Mouse (Mus musculus) CH12.LX (cell line): Measurements from ENCODE around the gene Gm49405. TPM values are rescaled to one million over a fixed set of nuclear protein-coding genes. Genes with fewer than 3 reads are reported as not detected.

Source experiments
- DNase-seq: peaks from one replicate; pipeline ENCODE4 v3.0.0-alpha.2; 2013; ENCODE audit errors: extremely low read depth
- H3K27ac ChIP-seq: 2 replicates; pipeline ENCODE4 v1.5.1; 2012; ENCODE audit warnings: low read depth, mild to moderate bottlenecking, control low read depth, moderate library complexity; ENCODE audit not compliant: insufficient read depth
- H3K27me3 ChIP-seq: replicated peaks from 2 replicates; pipeline ENCODE3; 2012; ENCODE audit warnings: inconsistent platforms
- H3K36me3 ChIP-seq, 2 experiments: replicated peaks in 1 of 2; 2 replicates each; pipeline versions ENCODE3 to v1.6.1; 2012; ENCODE audit warnings: inconsistent platforms in 1 of 2, low read length in 1 of 2, mild to moderate bottlenecking in 1 of 2, mixed read lengths in 1 of 2, moderate library complexity in 1 of 2; ENCODE audit not compliant: control insufficient read depth in 1 of 2, insufficient read depth in 1 of 2
- H3K4me1 ChIP-seq, 2 experiments: 2 replicates each; pipeline ENCODE4 v1.6.1; 2012; ENCODE audit warnings: inconsistent platforms in 1 of 2, moderate library complexity in 1 of 2; ENCODE audit not compliant: insufficient read depth in 2 of 2, control insufficient read depth in 1 of 2
- H3K4me2 ChIP-seq: 2 replicates; pipeline ENCODE4 v1.6.1; 2012; ENCODE audit warnings: low read depth, mild to moderate bottlenecking, control low read depth; ENCODE audit not compliant: poor library complexity, insufficient read depth, severe bottlenecking
- H3K4me3 ChIP-seq, 3 experiments: fragments of 150-350 bp in 1 of 3; sonication (generic) in 1 of 3; replicated peaks in 1 of 3; 2 replicates each; pipeline versions ENCODE3 to v1.5.1; 2011 to 2012; ENCODE audit warnings: low read depth in 2 of 3, low read length in 2 of 3, mild to moderate bottlenecking in 2 of 3, moderate library complexity in 2 of 3, control low read depth in 1 of 3, improper control_type of control experiment in 1 of 3, inconsistent platforms in 1 of 3, mixed read lengths in 1 of 3; ENCODE audit not compliant: poor library complexity in 1 of 3
- H3K79me2 ChIP-seq: replicated peaks from 2 replicates; pipeline ENCODE4 v1.6.1; 2012; ENCODE audit warnings: mild to moderate bottlenecking, moderate library complexity; ENCODE audit not compliant: control insufficient read depth, poor library complexity, insufficient read depth, severe bottlenecking; ENCODE audit errors: extremely low read depth
- H3K9ac ChIP-seq: 2 replicates; pipeline ENCODE4 v1.6.1; 2012; ENCODE audit warnings: low read depth, mild to moderate bottlenecking, control low read depth, moderate library complexity; ENCODE audit not compliant: insufficient read depth
- H3K9me3 ChIP-seq: replicated peaks from 2 replicates; pipeline ENCODE3; 2012; ENCODE audit warnings: low read length, inconsistent platforms, mixed read lengths
- CHD2 ChIP-seq: IDR thresholded peaks from 2 replicates; pipeline ENCODE4 v1.6.1; 2011; ENCODE audit warnings: low read length, improper control_type of control experiment
- E2F4 ChIP-seq: IDR thresholded peaks from 2 replicates; pipeline ENCODE4 v1.6.1; 2011; ENCODE audit warnings: low read depth, low read length, improper control_type of control experiment; ENCODE audit not compliant: insufficient replicate concordance
- ELF1 ChIP-seq: IDR thresholded peaks from 2 replicates; pipeline ENCODE4 v1.6.1; 2014; ENCODE audit warnings: low read depth, mild to moderate bottlenecking, inconsistent platforms, low read length, improper control_type of control experiment
- EP300 ChIP-seq: IDR thresholded peaks from 2 replicates; pipeline ENCODE4 v1.6.1; 2011; ENCODE audit warnings: low read length, improper control_type of control experiment
- HCFC1 ChIP-seq: IDR thresholded peaks from 2 replicates; pipeline ENCODE4 v1.6.1; 2012; ENCODE audit warnings: low read depth, mild to moderate bottlenecking, inconsistent platforms, low read length, improper control_type of control experiment
- JUN ChIP-seq: IDR thresholded peaks from 2 replicates; pipeline ENCODE4 v1.6.1; 2011; ENCODE audit warnings: low read depth, mild to moderate bottlenecking, low read length, improper control_type of control experiment, moderate library complexity; ENCODE audit not compliant: insufficient read depth
- JUND ChIP-seq: conservative IDR thresholded peaks from 2 replicates; pipeline ENCODE4 v1.6.1; 2011; ENCODE audit warnings: low read depth, low read length, improper control_type of control experiment
- MAX ChIP-seq: IDR thresholded peaks from 2 replicates; pipeline ENCODE4 v1.6.1; 2011; ENCODE audit warnings: low read length, improper control_type of control experiment
- MEF2A ChIP-seq: IDR thresholded peaks from 2 replicates; pipeline ENCODE4 v1.6.1; 2014; ENCODE audit warnings: low read depth, mild to moderate bottlenecking, inconsistent platforms, low read length, improper control_type of control experiment, borderline replicate concordance
- NELFE ChIP-seq: IDR thresholded peaks from 2 replicates; pipeline ENCODE4 v1.6.1; 2011; ENCODE audit warnings: low read depth, low read length, improper control_type of control experiment
- NRF1 ChIP-seq: IDR thresholded peaks from 2 replicates; pipeline ENCODE4 v1.6.1; 2014; ENCODE audit warnings: low read depth, mild to moderate bottlenecking, inconsistent platforms, low read length, improper control_type of control experiment, moderate library complexity
- PAX5 ChIP-seq: IDR thresholded peaks from 2 replicates; pipeline ENCODE4 v1.6.1; 2012; ENCODE audit warnings: low read length, inconsistent platforms, mixed read lengths
- POLR2A ChIP-seq: IDR thresholded peaks from 2 replicates; pipeline ENCODE4 v1.6.1; 2011; ENCODE audit warnings: low read depth, mild to moderate bottlenecking, improper control_type of control experiment, low read length
- RCOR1 ChIP-seq: conservative IDR thresholded peaks from 2 replicates; pipeline ENCODE4 v1.6.1; 2012; ENCODE audit warnings: low read depth, mild to moderate bottlenecking, inconsistent platforms, low read length, improper control_type of control experiment
- SMC3 ChIP-seq: IDR thresholded peaks from 2 replicates; pipeline ENCODE4 v1.6.1; 2011; ENCODE audit warnings: low read depth, low read length, improper control_type of control experiment
- TBP ChIP-seq: conservative IDR thresholded peaks from 2 replicates; pipeline ENCODE4 v1.6.1; 2011; ENCODE audit warnings: low read depth, low read length, improper control_type of control experiment
- TCF12 ChIP-seq: IDR thresholded peaks from 2 replicates; pipeline ENCODE4 v1.6.1; 2014; ENCODE audit warnings: low read depth, mild to moderate bottlenecking, inconsistent platforms, low read length, improper control_type of control experiment
- UBTF ChIP-seq: IDR thresholded peaks from 2 replicates; pipeline ENCODE4 v1.6.1; 2012; ENCODE audit warnings: low read depth, mild to moderate bottlenecking, inconsistent platforms, low read length, improper control_type of control experiment, moderate library complexity
- USF1 ChIP-seq: IDR thresholded peaks from 2 replicates; pipeline ENCODE4 v1.6.1; 2014; ENCODE audit warnings: low read depth, mild to moderate bottlenecking, inconsistent platforms, low read length, improper control_type of control experiment
- USF2 ChIP-seq: conservative IDR thresholded peaks from 2 replicates; pipeline ENCODE4 v1.6.1; 2011; ENCODE audit warnings: low read depth, low read length, improper control_type of control experiment
- ZC3H11A ChIP-seq: IDR thresholded peaks from 2 replicates; pipeline ENCODE4 v1.6.1; 2012; ENCODE audit warnings: low read depth, mild to moderate bottlenecking, inconsistent platforms, low read length, improper control_type of control experiment
- ZKSCAN1 ChIP-seq: IDR thresholded peaks from 2 replicates; pipeline ENCODE4 v1.6.1; 2012; ENCODE audit warnings: low read depth, inconsistent platforms, low read length, improper control_type of control experiment, borderline replicate concordance
- ZMIZ1 ChIP-seq: IDR thresholded peaks from 2 replicates; pipeline ENCODE4 v1.6.1; 2012; ENCODE audit warnings: low read depth, mild to moderate bottlenecking, inconsistent platforms, low read length, improper control_type of control experiment
- ZNF384 ChIP-seq: IDR thresholded peaks from 2 replicates; pipeline ENCODE4 v1.6.1; 2012; ENCODE audit warnings: low read depth, low read length, improper control_type of control experiment, inconsistent platforms
- dilution Hi-C: fragments of 300-500 bp; cut with MboI; formaldehyde crosslinking; loops from 2 replicates; pipeline ENCODE4 v1.14.3; 2020; ENCODE audit warnings: low sequenced_read_pairs; ENCODE audit not compliant: extremely low pct_unique_long_range_greater_than_20kb, extremely low pct_ligation_motif_present
- in situ Hi-C: fragments of 300-500 bp; cut with MboI; formaldehyde crosslinking; loops from 3 replicates; pipeline ENCODE4 v1.14.3; 2019; ENCODE audit warnings: low sequenced_read_pairs, low pct_ligation_motif_present, low pct_unique_long_range_greater_than_20kb, mixed read lengths
- polyA plus RNA-seq: library from polyadenylated mRNA; unstranded; fragments of >175 nt; gene quantifications from 2 replicates; pipeline ENCODE4 v1.2.1, GENCODE M21; 2012; ENCODE audit warnings: low read depth; ENCODE audit not compliant: insufficient read length
- total RNA-seq, 2 experiments: library from RNA; depleted of rRNA; stranded (reverse); fragments of 300-350 nt in 1 of 2; fragments of >200 nt in 1 of 2; gene quantifications; 2 replicates each; pipeline ENCODE4 v1.2.3; 2012 to 2014

Gene Gm49405
- total and polyA plus RNA-seq, 3 experiments, result 0.99 to 2.7 (median 2.0) TPM

- Histone ChIP-seq H3K79me2 (peaks cover 8% of the 10 kb centered on the region; the same call in 1 of the 2 replicates), H3K27me3 (peaks cover 2% of the 10 kb centered on the region), H3K4me1 (peaks cover 4 to 18% of the 10 kb centered on the region in 2 experiments), H3K27ac (no peak overlapping the region), H3K9me3 (no peaks in the 10 kb centered on the region), H3K4me3 (peak overlapping the region; percentile 62 to 98 (median 86)), H3K9ac (peak overlapping the region; percentile 68; the same call in 1 of the 2 replicates), H3K36me3 (peaks cover 25 to 33% of the 10 kb centered on the region in 2 experiments), H3K4me2 (peak overlapping the region; percentile 65)
- no peak for DNase-seq
- dilution Hi-C loops, result no loop called here
- TF ChIP-seq ZKSCAN1 (no peak), UBTF (no peak), EP300 (no peak), ZC3H11A (no peak), JUN (no peak), ELF1 (no peak), POLR2A (no peak), RCOR1 (no peak), TCF12 (no peak), E2F4 (no peak), NRF1 (no peak)
- in situ Hi-C loops, result no loop called here
Observed at GRCm38 (mm10) chr19:4013066-4013465, 12.6 kb downstream of the Gm49405 start.

GRCm38 (mm10) chr19:4014802-4015201 lies 14.4 kb downstream of the Gm49405 start:
- H3K4me3 ChIP-seq, result no peak overlapping the region
- no peak for DNase-seq
- peaks cover 8 to 15% of the 10 kb centered on the region in 2 experiments for H3K36me3 ChIP-seq
- H3K27ac ChIP-seq, result no peak overlapping the region
- no peak for TF ChIP-seq SMC3
- no peak for TF ChIP-seq CHD2
- no peak for TF ChIP-seq TBP
- TF ChIP-seq NELFE, result no peak
- no peak for TF ChIP-seq ZNF384
- no peak for TF ChIP-seq HCFC1
- no peak for TF ChIP-seq USF1
- TF ChIP-seq USF2, result no peak
- TF ChIP-seq JUN, result no peak
- TF ChIP-seq ZC3H11A, result no peak
- TF ChIP-seq RCOR1, result no peak
- no peak for TF ChIP-seq ELF1
- TF ChIP-seq UBTF, result no peak
- TF ChIP-seq PAX5, result no peak
- no peak for TF ChIP-seq MEF2A
- no peak for TF ChIP-seq JUND
- TF ChIP-seq TCF12, result no peak
- TF ChIP-seq MAX, result no peak
- TF ChIP-seq ZMIZ1, result no peak
- H3K4me2 ChIP-seq, result no peak overlapping the region
- in situ Hi-C loops, result loop anchor here (5.0 kb wide), 2 partner anchors 37 to 72 kb away; no protein-coding TSS in a partner anchor
- dilution Hi-C loops, result no loop called here
- no peaks in the 10 kb centered on the region for H3K9me3 ChIP-seq
- no peak overlapping the region for H3K9ac ChIP-seq
- peaks cover 2% of the 10 kb centered on the region for H3K27me3 ChIP-seq
- peaks cover 8% of the 10 kb centered on the region; the same call in 1 of the 2 replicates for H3K79me2 ChIP-seq
- peaks cover 12 to 30% of the 10 kb centered on the region in 2 experiments for H3K4me1 ChIP-seq
